Mouse (Mus musculus): ENCODE data around the gene Il11. TPM values are rescaled to one million over a fixed set of nuclear protein-coding genes. Genes with fewer than 3 reads are reported as not detected.

The Il11 gene
- polyA plus RNA-seq, 1 experiment from 2014 or later, result 0.36 TPM

- 47% methylated on average over 10 of the region's 10 CpGs for WGBS
- Histone ChIP-seq H3K36me3 (peaks cover 11% of the 10 kb centered on the region), H3K9me3 (no peaks in the 10 kb centered on the region), H3K4me1 (peaks cover 39% of the 10 kb centered on the region), H3K4me2 (replicated peaks) (peak overlapping the region; percentile 58), H3K27ac (replicated peaks) (peak overlapping the region; percentile 77), H3K27me3 (peaks cover 3% of the 10 kb centered on the region; the same call in 1 of the 2 replicates), H3K4me3 (peak overlapping the region; percentile 34), H3K9ac (replicated peaks) (0 out of 2 replicates have a peak overlapping the region, but pooled peaks have one; percentile 15)
- no peak for ATAC-seq (ENCODE audit: low FRiP score, low read depth)
These were observed 43.6 kb downstream of the Il11 start for GRCm38 (mm10) chr7:4739041-4739543.

- WGBS, result 75% methylated on average over 6 of the region's 6 CpGs
- no peak for ATAC-seq (ENCODE audit: low FRiP score, low read depth)
- H3K4me2 ChIP-seq (replicated peaks), result no peak overlapping the region
- no peak overlapping the region for H3K27ac ChIP-seq (replicated peaks)
- no peaks in the 10 kb centered on the region for H3K4me1 ChIP-seq
- H3K9me3 ChIP-seq, result no peaks in the 10 kb centered on the region
- no peak overlapping the region for H3K9ac ChIP-seq (replicated peaks)
- H3K4me3 ChIP-seq, result no peak overlapping the region
- peaks cover 9% of the 10 kb centered on the region; the same call in 1 of the 2 replicates for H3K27me3 ChIP-seq
- H3K36me3 ChIP-seq, result no peaks in the 10 kb centered on the region
These were observed 49.7 kb downstream of the Il11 start for GRCm38 (mm10) chr7:4732968-4733392.

- Histone ChIP-seq H3K9me3 (no peaks in the 10 kb centered on the region), H3K4me3 (no peak overlapping the region), H3K36me3 (no peaks in the 10 kb centered on the region), H3K4me1 (no peaks in the 10 kb centered on the region), H3K27ac (replicated peaks) (no peak overlapping the region), H3K9ac (replicated peaks) (no peak overlapping the region), H3K4me2 (replicated peaks) (no peak overlapping the region), H3K27me3 (0 out of 2 replicates have a peak, but pooled peaks cover 5% of the 10 kb centered on the region)
- ATAC-seq (ENCODE audit: low FRiP score, low read depth), result no peak
- 81% methylated on average over 5 of the region's 5 CpGs for WGBS
These were observed 51.6 kb downstream of the Il11 start for GRCm38 (mm10) chr7:4731090-4731489.

- H3K4me2 ChIP-seq (replicated peaks), result no peak within 1 kb of the TSS
- H3K9ac ChIP-seq (replicated peaks), result no peak within 1 kb of the TSS
- H3K36me3 ChIP-seq, result no peaks in the 10 kb centered on the region
- no peaks in the 10 kb centered on the region for H3K9me3 ChIP-seq
- no peak within 1 kb of the TSS for H3K27ac ChIP-seq (replicated peaks)
- no peaks in the 10 kb centered on the region for H3K27me3 ChIP-seq
- H3K4me1 ChIP-seq, result no peaks in the 10 kb centered on the region
- WGBS, result 91% methylated on average over 7 of the region's 7 CpGs
- ATAC-seq (ENCODE audit: low FRiP score, low read depth), result no peak
- no peak within 1 kb of the TSS for H3K4me3 ChIP-seq
These were observed 57.5 kb downstream of the Il11 start, which contains the start of gene Tmem150b for GRCm38 (mm10) chr7:4725169-4725568. Gene Tmem150b (minus strand): TSS chr7:4725249.

- 87% methylated on average over 3 of the region's 3 CpGs for WGBS
- ATAC-seq (ENCODE audit: low FRiP score, low read depth), result no peak
These were observed 58.3 kb downstream of the Il11 start for GRCm38 (mm10) chr7:4724359-4724758.

GRCm38 (mm10) chr7:4723508-4723907, 59.2 kb downstream of the Il11 start:
- ATAC-seq (ENCODE audit: low FRiP score, low read depth), result peak; percentile 34; the same call in 1 of the 2 replicates
- H3K9ac ChIP-seq (replicated peaks), result no peak overlapping the region; the same call in 1 of the 2 replicates
- H3K4me1 ChIP-seq, result no peaks in the 10 kb centered on the region
- H3K4me3 ChIP-seq, result peak overlapping the region; percentile 29
- H3K36me3 ChIP-seq, result no peaks in the 10 kb centered on the region
- H3K4me2 ChIP-seq (replicated peaks), result peak overlapping the region; percentile 51
- 39% methylated on average over 12 of the region's 12 CpGs for WGBS
- H3K9me3 ChIP-seq, result no peaks in the 10 kb centered on the region
- no peak overlapping the region for H3K27ac ChIP-seq (replicated peaks)
- no peaks in the 10 kb centered on the region for H3K27me3 ChIP-seq

More at GRCm38 (mm10) chr7:4724359-4724758, 58.3 kb downstream of the Il11 start:
- no peaks in the 10 kb centered on the region for H3K27me3 ChIP-seq
- no peaks in the 10 kb centered on the region for H3K36me3 ChIP-seq
- no peak overlapping the region for H3K27ac ChIP-seq (replicated peaks)
- H3K4me1 ChIP-seq, result no peaks in the 10 kb centered on the region
- H3K4me2 ChIP-seq (replicated peaks), result no peak overlapping the region
- H3K9me3 ChIP-seq, result no peaks in the 10 kb centered on the region
- H3K4me3 ChIP-seq, result no peak overlapping the region
- no peak overlapping the region for H3K9ac ChIP-seq (replicated peaks)

Other genes starting within 250 kb of the Il11 start
- 30.9 and 33.8 TPM in 2 replicates for gene Syt5, start 235.3 kb downstream of the Il11 start, polyA plus RNA-seq (2016; fragmentation: Nextera tagmentation; extraction: Ambion mirVana)
- 0.10 and 0.14 TPM in 2 replicates for gene Ptprh, start 178.8 kb downstream of the Il11 start, polyA plus RNA-seq (2016; fragmentation: Nextera tagmentation; extraction: Ambion mirVana)
- gene Tmem86b, start 151.4 kb downstream of the Il11 start, polyA plus RNA-seq (2016; fragmentation: Nextera tagmentation; extraction: Ambion mirVana), result 2.8 TPM in 2 replicates
- 13.8 and 13.9 TPM in 2 replicates for gene Ppp6r1, start 123.8 kb downstream of the Il11 start, polyA plus RNA-seq (2016; fragmentation: Nextera tagmentation; extraction: Ambion mirVana)
- 111 and 113 TPM in 2 replicates for gene Hspbp1, start 97.8 kb downstream of the Il11 start, polyA plus RNA-seq (2016; fragmentation: Nextera tagmentation; extraction: Ambion mirVana)
- gene Brsk1, start 92.3 kb downstream of the Il11 start, polyA plus RNA-seq (2016; fragmentation: Nextera tagmentation; extraction: Ambion mirVana), result 5.4 and 5.7 TPM in 2 replicates
- 0.18 and 0.20 TPM in 2 replicates for gene Tmem150b, start 57.6 kb downstream of the Il11 start, polyA plus RNA-seq (2016; fragmentation: Nextera tagmentation; extraction: Ambion mirVana)
- 89.3 and 91.6 TPM in 2 replicates for gene Kmt5c, start 42.7 kb downstream of the Il11 start, polyA plus RNA-seq (2016; fragmentation: Nextera tagmentation; extraction: Ambion mirVana)
- gene Cox6b2, start 29.8 kb downstream of the Il11 start, polyA plus RNA-seq (2016; fragmentation: Nextera tagmentation; extraction: Ambion mirVana), result 33.7 and 45.8 TPM in 2 replicates
- not detected in 2 replicates for gene Fam71e2, start 11.6 kb downstream of the Il11 start, polyA plus RNA-seq (2016; fragmentation: Nextera tagmentation; extraction: Ambion mirVana)
- not detected in 2 replicates for gene Tmem190, start 78 bp upstream of the Il11 start, polyA plus RNA-seq (2016; fragmentation: Nextera tagmentation; extraction: Ambion mirVana)
- 2.5 TPM in 2 replicates for gene Tmem238, start 6.8 kb upstream of the Il11 start, polyA plus RNA-seq (2016; fragmentation: Nextera tagmentation; extraction: Ambion mirVana)
- 300 and 313 TPM in 2 replicates for gene Rpl28, start 10.0 kb upstream of the Il11 start, polyA plus RNA-seq (2016; fragmentation: Nextera tagmentation; extraction: Ambion mirVana)
- 384 TPM in 2 replicates for gene Ube2s, start 29.7 kb upstream of the Il11 start, polyA plus RNA-seq (2016; fragmentation: Nextera tagmentation; extraction: Ambion mirVana)
- 3.3 and 4.7 TPM in 2 replicates for gene Shisa7, start 61.8 kb upstream of the Il11 start, polyA plus RNA-seq (2016; fragmentation: Nextera tagmentation; extraction: Ambion mirVana)
- gene Isoc2b, start 87.4 kb upstream of the Il11 start, polyA plus RNA-seq (2016; fragmentation: Nextera tagmentation; extraction: Ambion mirVana), result 4.6 and 5.1 TPM in 2 replicates
- gene Isoc2a, start 94.3 kb upstream of the Il11 start, polyA plus RNA-seq (2016; fragmentation: Nextera tagmentation; extraction: Ambion mirVana), result 0.68 and 0.80 TPM in 2 replicates
- gene Gm36210, start 123.7 kb upstream of the Il11 start, polyA plus RNA-seq (2016; fragmentation: Nextera tagmentation; extraction: Ambion mirVana), result not detected in 2 replicates
- 4.7 and 4.9 TPM in 2 replicates for gene Zfp628, start 132.4 kb upstream of the Il11 start, polyA plus RNA-seq (2016; fragmentation: Nextera tagmentation; extraction: Ambion mirVana)
- 15.1 and 16.6 TPM in 2 replicates for gene Nat14, start 139.2 kb upstream of the Il11 start, polyA plus RNA-seq (2016; fragmentation: Nextera tagmentation; extraction: Ambion mirVana)
- 1.6 and 2.0 TPM in 2 replicates for gene Ssc5d, start 142.9 kb upstream of the Il11 start, polyA plus RNA-seq (2016; fragmentation: Nextera tagmentation; extraction: Ambion mirVana)
- 0.18 TPM in 1 of 2 replicates, not detected in the other for gene Sbk2, start 181.5 kb upstream of the Il11 start, polyA plus RNA-seq (2016; fragmentation: Nextera tagmentation; extraction: Ambion mirVana)
- gene Sbk3, start 188.3 kb upstream of the Il11 start, polyA plus RNA-seq (2016; fragmentation: Nextera tagmentation; extraction: Ambion mirVana), result 0.14 TPM in 1 of 2 replicates, not detected in the other
- 60.9 and 68.8 TPM in 2 replicates for gene Zfp579, start 213.3 kb upstream of the Il11 start, polyA plus RNA-seq (2016; fragmentation: Nextera tagmentation; extraction: Ambion mirVana)
- gene Zfp524, start 231.6 kb upstream of the Il11 start, polyA plus RNA-seq (2016; fragmentation: Nextera tagmentation; extraction: Ambion mirVana), result 7.5 and 9.3 TPM in 2 replicates
- 69.0 and 73.4 TPM in 2 replicates for gene Fiz1, start 231.8 kb upstream of the Il11 start, polyA plus RNA-seq (2016; fragmentation: Nextera tagmentation; extraction: Ambion mirVana)
- gene Gm44973, start 232.6 kb upstream of the Il11 start, polyA plus RNA-seq (2016; fragmentation: Nextera tagmentation; extraction: Ambion mirVana), result 0.25 TPM in 1 of 2 replicates, not detected in the other
- 7.6 and 7.9 TPM in 2 replicates for gene Zfp865, start 237.5 kb upstream of the Il11 start, polyA plus RNA-seq (2016; fragmentation: Nextera tagmentation; extraction: Ambion mirVana)
- gene Ccdc106, start 237.7 kb upstream of the Il11 start, polyA plus RNA-seq (2016; fragmentation: Nextera tagmentation; extraction: Ambion mirVana), result 11.1 and 15.6 TPM in 2 replicates

All from midbrain, embryonic 12.5 days (tissue).